In genomic region chr14:51083805-51084204, GRCm38 (mm10) we compare ENCODE assay signal across 9 mouse cellular contexts. TPM values are rescaled to one million over a fixed set of nuclear protein-coding genes. Genes with fewer than 3 reads are reported as not detected.
DNase-seq lines count a peak whose midpoint lies in the region; ATAC-seq and TF ChIP-seq lines count a peak whose summit lies in the region.
"Had no signal": no experiment of that assay in that cellular context is flagged by ENCODE, and none has a peak within 500 bp of the region (broad histone marks: within the 10 kb centered on the region; RNA-seq: fewer than 3 reads in every experiment).

No protein-coding gene starts in this region.

- no peak for ATAC-seq in embryonic facial prominence, embryonic 14.5 days (ENCODE audit: low read depth)
- ATAC-seq in limb, embryonic 13.5 days (ENCODE audit: low FRiP score, low read depth), result no peak
- ATAC-seq in neural tube, embryonic 15.5 days (ENCODE audit: low FRiP score), result no peak

- peak; percentile 12 for DNase-seq in liver, adult 2 months (ENCODE audit: extremely low read depth, low read depth, low spot score)
- DNase-seq in liver, result no peak
- no peak for DNase-seq in embryonic facial prominence, embryonic 14.5 days (ENCODE audit: low spot score)
- DNase-seq in left cerebral cortex, adult 8-10 months (ENCODE audit: low spot score in 2 of 2), result no peak
- DNase-seq in left cerebral cortex, adult 18-20 months (ENCODE audit: low spot score in 2 of 2), result no peak
- no peak for DNase-seq in ovary, postnatal 36 days (ENCODE audit: low spot score)

- H3K27me3 ChIP-seq in liver, adult 2 months (ENCODE audit: control insufficient read depth, insufficient read depth, low read length), result no peaks in the 10 kb centered on the region
- peaks cover 4% of the 10 kb centered on the region; the same call in 1 of the 2 replicates for H3K27me3 ChIP-seq in embryonic facial prominence, embryonic 14.5 days (replicated peaks; ENCODE audit: control insufficient read depth, insufficient read depth, low read length)
- peaks cover 33% of the 10 kb centered on the region for H3K27me3 ChIP-seq in limb, embryonic 13.5 days
- peaks cover 19% of the 10 kb centered on the region for H3K27me3 ChIP-seq in neural tube, embryonic 15.5 days (replicated peaks)

- no peaks in the 10 kb centered on the region for H3K79me2 ChIP-seq in liver, adult 2 months (ENCODE audit: control insufficient read depth, insufficient read depth, low read length)

- peak overlapping the region; percentile 60; the same call in 1 of the 2 replicates for H3K4me3 ChIP-seq in liver, adult 2 months (ENCODE audit: insufficient read depth, low read depth, low read length)
- H3K4me3 ChIP-seq in embryonic facial prominence, embryonic 14.5 days (ENCODE audit: low read depth, low read length), result peak overlapping the region; percentile 44
- peak overlapping the region; percentile 57 for H3K4me3 ChIP-seq in limb, embryonic 13.5 days
- peak overlapping the region; percentile 51 for H3K4me3 ChIP-seq in neural tube, embryonic 15.5 days (replicated peaks)

- 14% methylated on average over 7 of the region's 7 CpGs for WGBS in liver, adult 2 months
- WGBS in embryonic facial prominence, embryonic 14.5 days, result 8% methylated on average over 7 of the region's 7 CpGs
- WGBS in limb, embryonic 13.5 days, result 10% methylated on average over 7 of the region's 7 CpGs
- WGBS in neural tube, embryonic 15.5 days, result 14% methylated on average over 7 of the region's 7 CpGs

- peak overlapping the region; percentile 62 for H3K4me2 ChIP-seq in embryonic facial prominence, embryonic 14.5 days (ENCODE audit: low read depth, low read length)
- H3K4me2 ChIP-seq in limb, embryonic 13.5 days (replicated peaks), result peak overlapping the region; percentile 93
- peak overlapping the region; percentile 87 for H3K4me2 ChIP-seq in neural tube, embryonic 15.5 days

- H3K4me1 ChIP-seq in liver, adult 2 months (ENCODE audit: control insufficient read depth, insufficient read depth, low read length), result peaks cover 11% of the 10 kb centered on the region
- no peaks in the 10 kb centered on the region for H3K4me1 ChIP-seq in embryonic facial prominence, embryonic 14.5 days (ENCODE audit: control insufficient read depth, insufficient read depth, low read length)
- peaks cover 14% of the 10 kb centered on the region; the same call in 1 of the 2 replicates for H3K4me1 ChIP-seq in limb, embryonic 13.5 days
- peaks cover 24% of the 10 kb centered on the region for H3K4me1 ChIP-seq in neural tube, embryonic 15.5 days

- no peak for TF ChIP-seq CTCF in liver, adult 2 months (IDR thresholded peaks at IDR 0.05; ENCODE audit: low read depth, low read length)

- peak overlapping the region; percentile 17 for H3K9ac ChIP-seq in liver, adult 2 months (ENCODE audit: low read depth, low read length)
- peak overlapping the region; percentile 47 for H3K9ac ChIP-seq in embryonic facial prominence, embryonic 14.5 days (ENCODE audit: low read depth, low read length)
- H3K9ac ChIP-seq in limb, embryonic 13.5 days, result peak overlapping the region; percentile 66
- H3K9ac ChIP-seq in neural tube, embryonic 15.5 days (replicated peaks), result no peak overlapping the region

- no peaks in the 10 kb centered on the region for H3K9me3 ChIP-seq in embryonic facial prominence, embryonic 14.5 days (ENCODE audit: control insufficient read depth, low read length)
- no peaks in the 10 kb centered on the region for H3K9me3 ChIP-seq in limb, embryonic 13.5 days
- no peaks in the 10 kb centered on the region for H3K9me3 ChIP-seq in neural tube, embryonic 15.5 days (replicated peaks)

- no peak for TF ChIP-seq POLR2A in liver, adult 2 months (IDR thresholded peaks at IDR 0.05; ENCODE audit: extremely low read depth, insufficient read depth, low read length)

- peak overlapping the region; percentile 43 for H3K27ac ChIP-seq in liver, adult 2 months (replicated peaks; ENCODE audit: insufficient read depth, low read depth, low read length)
- no peak overlapping the region for H3K27ac ChIP-seq in embryonic facial prominence, embryonic 14.5 days (replicated peaks; ENCODE audit: low read depth, low read length)
- no peak overlapping the region for H3K27ac ChIP-seq in limb, embryonic 13.5 days
- H3K27ac ChIP-seq in neural tube, embryonic 15.5 days (replicated peaks), result no peak overlapping the region

- no peaks in the 10 kb centered on the region for H3K36me3 ChIP-seq in liver, adult 2 months (ENCODE audit: control insufficient read depth, insufficient read depth, low read length)
- no peaks in the 10 kb centered on the region for H3K36me3 ChIP-seq in embryonic facial prominence, embryonic 14.5 days (ENCODE audit: control insufficient read depth, insufficient read depth, low read length)
- no peaks in the 10 kb centered on the region for H3K36me3 ChIP-seq in limb, embryonic 13.5 days
- no peaks in the 10 kb centered on the region for H3K36me3 ChIP-seq in neural tube, embryonic 15.5 days

RNA-seq across cellular contexts. Expression of gene Rnase4, which starts 7.1 kb away (rescaled TPM):
- 1,910 and 2,134 TPM in 2 replicates for total RNA-seq in liver, adult 2 months (2014; rRNA removed)
- polyA plus RNA-seq in liver, adult 2 months (2012; rRNA removed), result 1,816 and 2,115 TPM in 2 replicates
- 63.8 and 73.0 TPM in 2 replicates for polyA plus RNA-seq in embryonic facial prominence, embryonic 14.5 days (2014; fragmentation: Nextera tagmentation; extraction: Ambion mirVana)
- polyA plus RNA-seq in limb, embryonic 13.5 days (2015; fragmentation: Nextera tagmentation; extraction: Ambion mirVana), result 30.2 and 31.4 TPM in 2 replicates
- 18.6 and 30.0 TPM in 2 replicates for polyA plus RNA-seq in neural tube, embryonic 15.5 days (2015; fragmentation: Nextera tagmentation; extraction: Ambion mirVana)
- total RNA-seq in left cerebral cortex, adult 8-10 months (2022), result 10 to 100 TPM; 15.6 to 31.6 (median 22.1) TPM
- 10 to 100 TPM; 16.5 to 18.1 TPM for total RNA-seq in left cerebral cortex, adult 18-20 months (2021)

RNA-seq across cellular contexts. Expression of gene Ang, which starts 7.1 kb away (rescaled TPM):
- total RNA-seq in liver, adult 2 months (2014; rRNA removed), result 224 and 249 TPM in 2 replicates
- 541 and 671 TPM in 2 replicates for polyA plus RNA-seq in liver, adult 2 months (2012; rRNA removed)
- 8.8 and 10.3 TPM in 2 replicates for polyA plus RNA-seq in embryonic facial prominence, embryonic 14.5 days (2014; fragmentation: Nextera tagmentation; extraction: Ambion mirVana)
- 6.7 and 7.6 TPM in 2 replicates for polyA plus RNA-seq in limb, embryonic 13.5 days (2015; fragmentation: Nextera tagmentation; extraction: Ambion mirVana)
- polyA plus RNA-seq in neural tube, embryonic 15.5 days (2015; fragmentation: Nextera tagmentation; extraction: Ambion mirVana), result 4.4 and 8.0 TPM in 2 replicates
- 1 to 10 TPM; 4.6 to 9.5 (median 5.3) TPM for total RNA-seq in left cerebral cortex, adult 8-10 months (2022)
- total RNA-seq in left cerebral cortex, adult 18-20 months (2021), result 1 to 10 TPM; 4.0 to 4.3 TPM

RNA-seq across cellular contexts. Expression of gene Olfr750, which starts 9.6 kb away (rescaled TPM):
- total RNA-seq in liver, adult 2 months (2014; rRNA removed), result not detected in 2 replicates
- polyA plus RNA-seq in liver, adult 2 months (2012; rRNA removed), result not detected in 2 replicates
- not detected in 2 replicates for polyA plus RNA-seq in embryonic facial prominence, embryonic 14.5 days (2014; fragmentation: Nextera tagmentation; extraction: Ambion mirVana)
- 0.03 TPM in 1 of 2 replicates, not detected in the other for polyA plus RNA-seq in limb, embryonic 13.5 days (2015; fragmentation: Nextera tagmentation; extraction: Ambion mirVana)
- polyA plus RNA-seq in neural tube, embryonic 15.5 days (2015; fragmentation: Nextera tagmentation; extraction: Ambion mirVana), result not detected in 2 replicates
- not detected for total RNA-seq in left cerebral cortex, adult 8-10 months (2022)
- not detected for total RNA-seq in left cerebral cortex, adult 18-20 months (2021)
- total RNA-seq: megakaryocyte progenitor cell, adult 5-6 weeks had no signal

RNA-seq across cellular contexts. Expression of gene Rnase12, which starts 26.3 kb away (rescaled TPM):
- total RNA-seq in liver, adult 2 months (2014; rRNA removed), result 0.27 TPM in 1 of 2 replicates, not detected in the other
- not detected in 2 replicates for polyA plus RNA-seq in liver, adult 2 months (2012; rRNA removed)
- 0.49 TPM in 1 of 2 replicates, not detected in the other for polyA plus RNA-seq in embryonic facial prominence, embryonic 14.5 days (2014; fragmentation: Nextera tagmentation; extraction: Ambion mirVana)
- not detected in 2 replicates for polyA plus RNA-seq in limb, embryonic 13.5 days (2015; fragmentation: Nextera tagmentation; extraction: Ambion mirVana)
- polyA plus RNA-seq in neural tube, embryonic 15.5 days (2015; fragmentation: Nextera tagmentation; extraction: Ambion mirVana), result not detected in 2 replicates
- not detected for total RNA-seq in left cerebral cortex, adult 8-10 months (2022)
- not detected for total RNA-seq in left cerebral cortex, adult 18-20 months (2021)

RNA-seq across cellular contexts. Expression of gene Eddm3b, which starts 30.4 kb away (rescaled TPM):
- not detected in 2 replicates for total RNA-seq in liver, adult 2 months (2014; rRNA removed)
- polyA plus RNA-seq in liver, adult 2 months (2012; rRNA removed), result not detected in 2 replicates
- not detected in 2 replicates for polyA plus RNA-seq in embryonic facial prominence, embryonic 14.5 days (2014; fragmentation: Nextera tagmentation; extraction: Ambion mirVana)
- polyA plus RNA-seq in limb, embryonic 13.5 days (2015; fragmentation: Nextera tagmentation; extraction: Ambion mirVana), result not detected in 2 replicates
- polyA plus RNA-seq in neural tube, embryonic 15.5 days (2015; fragmentation: Nextera tagmentation; extraction: Ambion mirVana), result not detected in 2 replicates
- not detected for total RNA-seq in left cerebral cortex, adult 8-10 months (2022)
- total RNA-seq in left cerebral cortex, adult 18-20 months (2021), result not detected
- total RNA-seq: megakaryocyte progenitor cell, adult 5-6 weeks had no signal

Comparison
In these comparisons a context has a peak if more than half of its experiments do, and no peak if none do; other contexts are left out.
1. RNA of gene Rnase4, which starts 7.1 kb away (polyA plus RNA-seq): 1,816 to 2,115 TPM in liver, adult 2 months; 63.8 to 73.0 TPM in embryonic facial prominence, embryonic 14.5 days, 30.2 to 31.4 TPM in limb, embryonic 13.5 days and 18.6 to 30.0 TPM in neural tube, embryonic 15.5 days; every median in the first group is over 10 times any median in the second.
2. RNA of gene Ang, which starts 7.1 kb away (polyA plus RNA-seq): 541 to 671 TPM in liver, adult 2 months; 8.8 to 10.3 TPM in embryonic facial prominence, embryonic 14.5 days, 6.7 to 7.6 TPM in limb, embryonic 13.5 days and 4.4 to 8.0 TPM in neural tube, embryonic 15.5 days; every median in the first group is over 10 times any median in the second.
3. Peak in every context shown above with its lines, with median percentiles within 50 percentile points of each other: H3K4me3 ChIP-seq and H3K4me2 ChIP-seq.